Mouse (Mus musculus) right cerebral cortex, adult 18-20 months (tissue): ENCODE data around the gene Zfp219.
A peak's percentile ranks its signal among the peaks of the same experiment; 100 is the strongest.

Experiments
- DNase-seq: peaks from one replicate; pipeline ENCODE4 v3.0.0; 2022; ENCODE audit warnings: mixed read lengths

The Zfp219 gene

GRCm38 (mm10) chr14:51996231-51996841 is 24.2 kb downstream of the Zfp219 start:
- no peak for DNase-seq

GRCm38 (mm10) chr14:51995219-51995871 is 25.2 kb downstream of the Zfp219 start:
- DNase-seq: no peak

GRCm38 (mm10) chr14:51994453-51994852 is 26.1 kb downstream of the Zfp219 start:
- DNase-seq: no peak

- no peak for DNase-seq
Measured at GRCm38 (mm10) chr14:51989461-51989970, 31.0 kb downstream of the Zfp219 start.

GRCm38 (mm10) chr14:51988731-51989130 is 31.8 kb downstream of the Zfp219 start:
- DNase-seq: no peak

- DNase-seq: no peak
Measured at GRCm38 (mm10) chr14:51987177-51987576, 33.4 kb downstream of the Zfp219 start.

GRCm38 (mm10) chr14:51986153-51986505 is 34.4 kb downstream of the Zfp219 start:
- DNase-seq: no peak

GRCm38 (mm10) chr14:51985301-51986152 is 35.0 kb downstream of the Zfp219 start:
- DNase-seq: no peak

GRCm38 (mm10) chr14:51984247-51985231 is 36.0 kb downstream of the Zfp219 start, which contains the start of gene Arhgef40:
Gene Arhgef40 (plus strand): TSS chr14:51984719.
- DNase-seq: peak; percentile 66

- no peak for DNase-seq
Measured at GRCm38 (mm10) chr14:51983855-51984246, 36.7 kb downstream of the Zfp219 start.

- DNase-seq: no peak
Measured at GRCm38 (mm10) chr14:51983251-51983650, 37.3 kb downstream of the Zfp219 start.

- no peak for DNase-seq
Measured at GRCm38 (mm10) chr14:51979252-51979651, 41.3 kb downstream of the Zfp219 start.

- no peak for DNase-seq
Measured at GRCm38 (mm10) chr14:51967400-51967799, 53.1 kb downstream of the Zfp219 start.

- DNase-seq: no peak
Measured at GRCm38 (mm10) chr14:51960316-51960715, 60.2 kb downstream of the Zfp219 start.
